Mouse (Mus musculus) embryo, embryonic 11.5 days (tissue): ENCODE data around the gene Abcc5.

Source experiments
- DNase-seq: peaks from one replicate; pipeline ENCODE4 v3.0.0-alpha.2; 2012; ENCODE audit warnings: low read depth, low spot score

The Abcc5 gene

GRCm38 (mm10) chr16:20424226-20424663 lies 1.9 kb downstream of the Abcc5 start:
- DNase-seq, result no peak

- no peak for DNase-seq
Observed at GRCm38 (mm10) chr16:20422938-20423730, 3.1 kb downstream of the Abcc5 start.

GRCm38 (mm10) chr16:20418054-20418453 lies 8.1 kb downstream of the Abcc5 start:
- DNase-seq, result no peak

GRCm38 (mm10) chr16:20416262-20416661 lies 9.9 kb downstream of the Abcc5 start:
- no peak for DNase-seq

GRCm38 (mm10) chr16:20415804-20416203 lies 10.4 kb downstream of the Abcc5 start:
- DNase-seq, result no peak

- no peak for DNase-seq
Observed at GRCm38 (mm10) chr16:20415211-20415610, 11.0 kb downstream of the Abcc5 start.

GRCm38 (mm10) chr16:20413870-20414331 lies 12.3 kb downstream of the Abcc5 start:
- no peak for DNase-seq

- DNase-seq, result no peak
Observed at GRCm38 (mm10) chr16:20411958-20412570, 14.1 kb downstream of the Abcc5 start.

GRCm38 (mm10) chr16:20405335-20405734 lies 20.9 kb downstream of the Abcc5 start:
- DNase-seq, result no peak

GRCm38 (mm10) chr16:20403327-20403726 lies 22.9 kb downstream of the Abcc5 start:
- no peak for DNase-seq

GRCm38 (mm10) chr16:20401592-20401991 lies 24.6 kb downstream of the Abcc5 start:
- DNase-seq, result no peak

- DNase-seq, result no peak
Observed at GRCm38 (mm10) chr16:20400707-20401591, 25.2 kb downstream of the Abcc5 start.

- DNase-seq, result no peak
Observed at GRCm38 (mm10) chr16:20396851-20397250, 29.3 kb downstream of the Abcc5 start.

GRCm38 (mm10) chr16:20395216-20395907 lies 30.8 kb downstream of the Abcc5 start:
- DNase-seq, result no peak

- DNase-seq, result no peak
Observed at GRCm38 (mm10) chr16:20391753-20392152, 34.4 kb downstream of the Abcc5 start.

GRCm38 (mm10) chr16:20390233-20390632 lies 36.0 kb downstream of the Abcc5 start:
- no peak for DNase-seq

- no peak for DNase-seq
Observed at GRCm38 (mm10) chr16:20381031-20381430, 45.2 kb downstream of the Abcc5 start.

- DNase-seq, result no peak
Observed at GRCm38 (mm10) chr16:20375341-20375740, 50.9 kb downstream of the Abcc5 start.

- DNase-seq, result no peak
Observed at GRCm38 (mm10) chr16:20371731-20372130, 54.5 kb downstream of the Abcc5 start.

GRCm38 (mm10) chr16:20368221-20368620 lies 58.0 kb downstream of the Abcc5 start:
- DNase-seq, result no peak

GRCm38 (mm10) chr16:20362121-20362520 lies 64.1 kb downstream of the Abcc5 start:
- DNase-seq, result no peak
